In the genomic region with DNA sequence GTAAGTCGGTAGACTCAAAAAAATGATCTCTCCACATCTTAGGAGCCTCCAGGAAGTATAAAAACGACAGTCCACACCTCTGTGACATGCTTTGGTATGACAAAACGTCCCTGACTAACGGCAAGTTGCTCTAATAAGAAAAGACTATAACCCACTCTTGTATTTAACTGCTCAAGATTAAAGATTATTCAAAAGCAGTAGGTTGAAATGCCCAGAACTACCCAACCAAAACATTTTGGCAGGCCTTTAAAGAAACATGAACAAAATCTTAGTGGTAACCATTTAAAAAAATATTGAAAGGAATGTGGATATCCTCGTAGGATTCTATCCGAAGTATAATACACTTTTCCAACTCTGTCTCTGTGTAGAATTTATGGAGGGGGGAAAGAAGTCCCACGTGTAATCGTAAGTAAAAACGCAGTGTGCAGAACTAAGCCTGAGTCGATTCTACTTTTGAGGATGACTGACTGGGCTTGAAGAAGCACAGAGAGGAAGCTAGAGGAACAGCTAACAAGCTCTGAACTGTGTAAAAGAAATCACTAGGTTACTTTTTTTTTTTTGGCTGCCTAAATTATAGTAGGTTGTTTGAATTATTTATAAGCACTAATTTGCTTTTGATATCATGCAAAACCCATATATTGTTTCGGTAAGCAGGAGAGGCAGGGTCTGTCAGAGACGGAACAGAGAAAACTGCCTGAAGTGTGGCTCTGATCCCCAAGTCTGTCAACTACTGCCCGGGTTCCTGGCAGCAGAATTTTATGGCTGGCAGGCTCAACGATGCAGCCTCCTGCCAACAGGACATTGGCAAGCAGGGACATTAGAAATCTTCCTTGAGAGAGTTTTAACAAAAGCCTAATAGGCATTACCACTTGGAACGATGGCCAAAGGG, we compare ENCODE assay signal across 9 mouse cellular contexts. TPM values are rescaled to one million over a fixed set of nuclear protein-coding genes. Genes with fewer than 3 reads are reported as not detected.
A peak's percentile ranks its signal among the peaks of the same experiment; 100 is the strongest.
DNase-seq lines count a peak whose midpoint lies in the region; ATAC-seq lines count a peak whose summit lies in the region.
"Had no signal": no experiment of that assay in that cellular context is flagged by ENCODE, and none has a peak within 500 bp of the region (broad histone marks: within the 10 kb centered on the region; RNA-seq: fewer than 3 reads in every experiment).

No protein-coding gene starts in this region.

- no peaks in the 10 kb centered on the region for H3K36me3 ChIP-seq in neural tube, embryonic 11.5 days (ENCODE audit: control insufficient read depth, insufficient read depth, low read length)
- H3K36me3 ChIP-seq in neural tube, embryonic 12.5 days = no peaks in the 10 kb centered on the region
- H3K36me3 ChIP-seq: stomach, embryonic 15.5 days had no signal

- no peak overlapping the region for H3K4me2 ChIP-seq in neural tube, embryonic 11.5 days (ENCODE audit: low read depth)
- peak overlapping the region; percentile 31 for H3K4me2 ChIP-seq in neural tube, embryonic 12.5 days (replicated peaks)
- H3K4me2 ChIP-seq: stomach, embryonic 15.5 days had no signal

- H3K9ac ChIP-seq in neural tube, embryonic 11.5 days (ENCODE audit: low read length) = no peak overlapping the region
- H3K9ac ChIP-seq in neural tube, embryonic 12.5 days = no peak overlapping the region
- H3K9ac ChIP-seq: stomach, embryonic 15.5 days had no signal

- H3K27ac ChIP-seq in neural tube, embryonic 11.5 days (ENCODE audit: low read depth, low read length) = no peak overlapping the region
- no peak overlapping the region for H3K27ac ChIP-seq in neural tube, embryonic 12.5 days
- H3K27ac ChIP-seq: stomach, embryonic 15.5 days had no signal

- H3K9me3 ChIP-seq in neural tube, embryonic 11.5 days (ENCODE audit: control insufficient read depth, low read length) = no peaks in the 10 kb centered on the region
- H3K9me3 ChIP-seq in neural tube, embryonic 12.5 days = no peaks in the 10 kb centered on the region
- H3K9me3 ChIP-seq: stomach, embryonic 15.5 days had no signal

- 62% methylated on average over 15 of the region's 15 CpGs for WGBS in neural tube, embryonic 11.5 days
- WGBS in neural tube, embryonic 12.5 days = 42% methylated on average over 15 of the region's 15 CpGs

- peaks cover 11% of the 10 kb centered on the region; the same call in 1 of the 2 replicates for H3K4me1 ChIP-seq in neural tube, embryonic 11.5 days (ENCODE audit: control insufficient read depth, insufficient read depth, low read length)
- H3K4me1 ChIP-seq in neural tube, embryonic 12.5 days = peaks cover 24% of the 10 kb centered on the region; the same call in 1 of the 2 replicates
- H3K4me1 ChIP-seq: stomach, embryonic 15.5 days had no signal

- peak; percentile 2 for DNase-seq in adrenal gland, adult 2 months
- DNase-seq in adrenal gland, adult (ENCODE audit: inconsistent age in 2 of 2, low spot score in 1 of 2) = no peak
- DNase-seq in neural tube, embryonic 11.5 days (ENCODE audit: low spot score) = peak; percentile 18
- no peak for DNase-seq in neural tube, embryonic 10.5 days (ENCODE audit: extremely low spot score, low spot score)
- DNase-seq in kidney, adult 11 months = peak; percentile 33
- DNase-seq in testis, postnatal 14 days (ENCODE audit: low spot score) = no peak
- DNase-seq in urinary bladder, postnatal 10 days (ENCODE audit: low spot score) = no peak

- no peaks in the 10 kb centered on the region for H3K27me3 ChIP-seq in neural tube, embryonic 11.5 days (ENCODE audit: control insufficient read depth, insufficient read depth, low read length)
- H3K27me3 ChIP-seq in neural tube, embryonic 12.5 days (replicated peaks) = no peaks in the 10 kb centered on the region
- H3K27me3 ChIP-seq: stomach, embryonic 15.5 days had no signal

- ATAC-seq in neural tube, embryonic 11.5 days (ENCODE audit: insufficient read depth, low FRiP score, low TSS enrichment) = peak; percentile 45; the same call in 1 of the 2 replicates
- ATAC-seq in neural tube, embryonic 12.5 days (ENCODE audit: low FRiP score, low read depth) = no peak

- no peak overlapping the region for H3K4me3 ChIP-seq in neural tube, embryonic 11.5 days (ENCODE audit: low read depth, low read length)
- H3K4me3 ChIP-seq in neural tube, embryonic 12.5 days = no peak overlapping the region
- H3K4me3 ChIP-seq: stomach, embryonic 15.5 days had no signal

RNA-seq across cellular contexts. Expression of gene 1110032F04Rik, which starts 45.3 kb away (rescaled TPM):
- total RNA-seq in adrenal gland, adult 2 months (2021) = not detected
- 0.31 and 0.37 TPM in 2 replicates for polyA plus RNA-seq in adrenal gland, adult 2 months (2012; rRNA removed)
- polyA plus RNA-seq in neural tube, embryonic 11.5 days (2014; fragmentation: Nextera tagmentation; extraction: Ambion mirVana) = 3.3 and 3.6 TPM in 2 replicates
- 3.9 and 4.6 TPM in 2 replicates for polyA plus RNA-seq in neural tube, embryonic 12.5 days (2016; fragmentation: Nextera tagmentation; extraction: Ambion mirVana)

Comparison
In these comparisons a context has a peak if more than half of its experiments do, and no peak if none do; other contexts are left out.
1. DNase-seq: peak in adrenal gland, adult 2 months (single experiment), neural tube, embryonic 11.5 days (single experiment) and kidney, adult 11 months (single experiment); none in adrenal gland, adult (0 of 2), neural tube, embryonic 10.5 days (single experiment), testis, postnatal 14 days (single experiment) and urinary bladder, postnatal 10 days (single experiment).